Mouse (Mus musculus): ENCODE data around the gene Prr3. TPM values are rescaled to one million over a fixed set of nuclear protein-coding genes. Genes with fewer than 3 reads are reported as not detected.
A peak's percentile ranks its signal among the peaks of the same experiment; 100 is the strongest.
"Not testable (repeated sequence)": the region's sequence is repeated elsewhere in the genome, so short reads cannot be mapped to it uniquely, and the experiment has no call there.

The Prr3 gene
- polyA plus RNA-seq, 1 experiment from 2014 or later: 30.5 TPM

- no peak for DNase-seq (ENCODE audit: low spot score)
- H3K9me3 ChIP-seq: no peaks in the 10 kb centered on the region
Measured at GRCm38 (mm10) chr17:36018979-36019378, 38.9 kb upstream of the Prr3 start.

DNA sequence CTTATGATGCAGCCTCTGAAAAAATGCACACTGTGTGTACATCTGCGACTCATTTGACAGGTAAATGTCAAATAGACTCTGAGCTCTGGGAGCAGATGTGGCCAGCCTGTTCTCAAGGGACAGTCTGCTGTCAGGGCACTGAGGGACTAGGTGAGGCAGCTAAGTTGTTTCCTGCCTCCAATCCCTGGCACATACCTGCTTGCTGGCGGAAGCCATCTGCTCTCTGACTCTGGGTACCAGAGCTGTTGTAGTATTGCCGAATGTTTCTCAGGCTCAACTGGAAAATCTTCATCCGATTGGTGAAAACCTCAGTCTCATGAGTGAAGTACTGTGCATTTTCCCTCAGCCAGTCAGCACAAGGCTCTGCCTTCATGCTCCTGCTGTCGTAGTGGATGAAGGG lies 37.0 kb upstream of the Prr3 start:
- Histone ChIP-seq H3K27me3 (ENCODE audit: insufficient read depth, poor library complexity, severe bottlenecking) (no peaks in the 10 kb centered on the region), H3K4me1 (peaks cover 15% of the 10 kb centered on the region; the same call in 1 of the 2 replicates), H3K27ac (no peak overlapping the region), H3K9me3 (no peaks in the 10 kb centered on the region), H3K4me3 (no peak overlapping the region), H3K36me3 (peaks cover 20% of the 10 kb centered on the region)
- no peak for DNase-seq (ENCODE audit: low spot score)
- WGBS: 87% methylated on average over 5 of the region's 5 CpGs

More at GRCm38 (mm10) chr17:36018979-36019378, 38.9 kb upstream of the Prr3 start:
- no peaks in the 10 kb centered on the region for H3K27me3 ChIP-seq (ENCODE audit: insufficient read depth, poor library complexity, severe bottlenecking)
- H3K4me3 ChIP-seq: no peak overlapping the region
- peaks cover 20% of the 10 kb centered on the region for H3K4me1 ChIP-seq
- no peak overlapping the region for H3K27ac ChIP-seq
- peaks cover 20% of the 10 kb centered on the region for H3K36me3 ChIP-seq
- 51% methylated on average over 2 of the region's 2 CpGs for WGBS

DNA sequence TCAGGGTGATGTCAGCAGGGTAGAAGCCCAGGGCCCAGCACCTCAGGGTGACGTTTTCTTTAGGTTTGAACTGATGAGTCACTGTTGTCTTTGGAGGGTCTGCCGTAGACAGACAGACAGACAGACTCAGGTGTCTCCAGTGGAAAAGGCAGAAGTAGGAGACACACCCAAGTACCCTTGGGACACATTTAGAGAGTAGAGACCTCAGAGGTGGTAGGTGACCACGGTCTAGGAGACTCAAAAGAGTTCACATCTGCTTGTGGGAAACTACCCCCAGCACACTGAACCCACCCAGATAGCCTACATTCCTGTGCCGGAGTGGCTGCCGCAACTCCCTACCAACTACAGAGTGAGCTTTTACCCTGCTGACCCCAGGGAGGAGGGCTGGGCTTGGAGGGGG lies 34.9 kb upstream of the Prr3 start:
- Histone ChIP-seq H3K36me3 (peaks cover 20% of the 10 kb centered on the region), H3K27me3 (ENCODE audit: insufficient read depth, poor library complexity, severe bottlenecking) (no peaks in the 10 kb centered on the region), H3K9me3 (no peaks in the 10 kb centered on the region), H3K27ac (no peak overlapping the region), H3K4me3 (no peak overlapping the region), H3K4me1 (0 out of 2 replicates have a peak, but pooled peaks cover 3% of the 10 kb centered on the region)
- WGBS: 94% methylated on average over 5 of the region's 5 CpGs
- no peak for DNase-seq (ENCODE audit: low spot score)

GRCm38 (mm10) chr17:36004409-36004808 lies 24.4 kb upstream of the Prr3 start:
- DNase-seq (ENCODE audit: low spot score); H3K27ac ChIP-seq; H3K9me3 ChIP-seq; H3K27me3 ChIP-seq (ENCODE audit: insufficient read depth, poor library complexity, severe bottlenecking); H3K4me3 ChIP-seq; H3K4me1 ChIP-seq: not testable (repeated sequence)
- peaks cover 10% of the 10 kb centered on the region; the same call in 1 of the 2 replicates for H3K36me3 ChIP-seq
- 92% methylated on average over 7 of the region's 7 CpGs for WGBS

- no peaks in the 10 kb centered on the region for H3K27me3 ChIP-seq (ENCODE audit: insufficient read depth, poor library complexity, severe bottlenecking)
- no peaks in the 10 kb centered on the region for H3K9me3 ChIP-seq
- no peak overlapping the region for H3K4me3 ChIP-seq
- no peak overlapping the region for H3K27ac ChIP-seq
- H3K4me1 ChIP-seq: no peaks in the 10 kb centered on the region
- peaks cover 10% of the 10 kb centered on the region; the same call in 1 of the 2 replicates for H3K36me3 ChIP-seq
- DNase-seq (ENCODE audit: low spot score): no peak
- WGBS: 95% methylated on average over 7 of the region's 7 CpGs
Measured at GRCm38 (mm10) chr17:36003331-36003730, 23.3 kb upstream of the Prr3 start.

- Histone ChIP-seq H3K4me1 (peaks cover 8% of the 10 kb centered on the region; the same call in 1 of the 2 replicates), H3K36me3 (peaks cover 10% of the 10 kb centered on the region; the same call in 1 of the 2 replicates), H3K4me3 (no peak overlapping the region), H3K9me3 (no peaks in the 10 kb centered on the region), H3K27ac (no peak overlapping the region), H3K27me3 (ENCODE audit: insufficient read depth, poor library complexity, severe bottlenecking) (no peaks in the 10 kb centered on the region)
- DNase-seq (ENCODE audit: low spot score): peak; percentile 90
- 89% methylated on average over 6 of the region's 6 CpGs for WGBS
Measured at GRCm38 (mm10) chr17:36001966-36002365, 21.9 kb upstream of the Prr3 start.

- no peaks in the 10 kb centered on the region for H3K27me3 ChIP-seq (ENCODE audit: insufficient read depth, poor library complexity, severe bottlenecking)
- DNase-seq (ENCODE audit: low spot score): no peak
- no peaks in the 10 kb centered on the region for H3K9me3 ChIP-seq
- H3K4me3 ChIP-seq: no peak overlapping the region
- peaks cover 8% of the 10 kb centered on the region; the same call in 1 of the 2 replicates for H3K4me1 ChIP-seq
- H3K36me3 ChIP-seq: peaks cover 6% of the 10 kb centered on the region; the same call in 1 of the 2 replicates
- 92% methylated on average over 12 of the region's 12 CpGs for WGBS
- no peak overlapping the region for H3K27ac ChIP-seq
Measured at GRCm38 (mm10) chr17:36001121-36001897, 21.3 kb upstream of the Prr3 start.

GRCm38 (mm10) chr17:36000349-36000748 lies 20.3 kb upstream of the Prr3 start:
- 88% methylated on average over 4 of the region's 4 CpGs for WGBS
- H3K9me3 ChIP-seq: no peaks in the 10 kb centered on the region
- H3K27me3 ChIP-seq (ENCODE audit: insufficient read depth, poor library complexity, severe bottlenecking): no peaks in the 10 kb centered on the region
- no peak for DNase-seq (ENCODE audit: low spot score)
- H3K36me3 ChIP-seq: no peaks in the 10 kb centered on the region
- H3K27ac ChIP-seq: no peak overlapping the region
- peaks cover 11% of the 10 kb centered on the region for H3K4me1 ChIP-seq
- no peak overlapping the region for H3K4me3 ChIP-seq

DNA sequence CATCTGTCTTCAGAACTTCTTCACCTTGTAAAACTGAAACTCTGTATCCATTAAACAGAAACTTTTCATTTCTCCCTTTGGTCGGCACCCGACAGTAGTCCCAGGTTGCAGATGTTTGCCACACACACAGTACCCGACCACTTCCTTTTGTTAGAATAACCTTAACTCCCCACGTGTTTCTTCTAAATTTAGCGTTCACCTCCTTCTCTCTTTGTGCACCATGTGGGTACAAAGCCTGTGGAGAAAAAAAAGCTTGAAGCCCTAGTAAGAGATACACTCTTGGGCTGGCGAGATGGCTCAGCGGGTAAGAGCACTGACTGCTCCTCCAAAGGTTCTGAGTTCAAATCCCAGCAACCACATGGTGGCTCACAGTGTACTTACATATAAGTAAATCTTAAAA lies 19.3 kb upstream of the Prr3 start:
- Histone ChIP-seq H3K27me3 (ENCODE audit: insufficient read depth, poor library complexity, severe bottlenecking) (no peaks in the 10 kb centered on the region), H3K4me3 (no peak overlapping the region), H3K36me3 (no peaks in the 10 kb centered on the region), H3K4me1 (peaks cover 14% of the 10 kb centered on the region), H3K27ac (no peak overlapping the region), H3K9me3 (no peaks in the 10 kb centered on the region)
- WGBS: 85% methylated on average over 7 of the region's 7 CpGs
- DNase-seq (ENCODE audit: low spot score): no peak

DNA sequence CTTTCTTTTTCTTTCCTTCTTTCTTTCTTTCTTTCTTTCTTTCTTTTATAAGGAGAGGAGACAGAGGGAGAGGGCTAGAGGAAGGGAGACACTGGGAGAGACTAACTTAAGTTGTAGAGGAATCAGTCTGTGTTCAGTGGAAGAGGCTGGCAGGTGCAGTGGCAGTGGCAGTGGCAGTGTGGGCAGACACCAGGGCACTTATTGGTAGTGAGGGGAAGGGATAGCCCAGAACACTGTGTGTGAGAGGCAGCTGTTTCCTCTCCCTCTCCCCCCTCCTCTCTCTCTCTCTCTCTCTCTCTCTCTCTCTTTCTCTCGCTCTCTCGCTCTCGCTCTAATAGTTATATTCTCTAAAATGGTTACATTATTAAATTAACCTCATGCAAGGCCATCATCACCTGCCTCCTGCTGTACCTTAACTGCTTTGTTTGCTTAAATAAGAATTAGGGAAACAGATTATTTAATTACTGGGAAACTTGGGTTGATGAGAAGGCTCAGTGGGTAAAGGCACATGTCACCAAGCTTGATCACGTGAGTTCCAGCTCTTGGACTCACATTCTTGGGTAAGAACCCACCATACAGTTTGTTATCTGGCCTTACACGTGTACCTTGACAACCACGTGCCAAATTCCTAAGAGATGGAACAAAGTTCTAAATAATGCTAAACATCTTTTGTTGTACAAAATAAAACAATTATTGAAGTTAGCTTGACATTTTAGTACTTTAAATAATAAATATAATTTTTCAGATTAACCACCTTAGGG lies 18.7 kb upstream of the Prr3 start:
- H3K4me3 ChIP-seq: no peak overlapping the region
- no peak for DNase-seq (ENCODE audit: low spot score)
- no peaks in the 10 kb centered on the region for H3K36me3 ChIP-seq
- H3K4me1 ChIP-seq: peaks cover 14% of the 10 kb centered on the region
- H3K9me3 ChIP-seq: no peaks in the 10 kb centered on the region
- 84% methylated on average over 6 of the region's 6 CpGs for WGBS
- H3K27ac ChIP-seq: no peak overlapping the region
- H3K27me3 ChIP-seq (ENCODE audit: insufficient read depth, poor library complexity, severe bottlenecking): no peaks in the 10 kb centered on the region

- no peak overlapping the region for H3K4me3 ChIP-seq
- WGBS: 59% methylated on average over 12 of the region's 12 CpGs
Measured at GRCm38 (mm10) chr17:35997713-35998510, 17.9 kb upstream of the Prr3 start.

DNA sequence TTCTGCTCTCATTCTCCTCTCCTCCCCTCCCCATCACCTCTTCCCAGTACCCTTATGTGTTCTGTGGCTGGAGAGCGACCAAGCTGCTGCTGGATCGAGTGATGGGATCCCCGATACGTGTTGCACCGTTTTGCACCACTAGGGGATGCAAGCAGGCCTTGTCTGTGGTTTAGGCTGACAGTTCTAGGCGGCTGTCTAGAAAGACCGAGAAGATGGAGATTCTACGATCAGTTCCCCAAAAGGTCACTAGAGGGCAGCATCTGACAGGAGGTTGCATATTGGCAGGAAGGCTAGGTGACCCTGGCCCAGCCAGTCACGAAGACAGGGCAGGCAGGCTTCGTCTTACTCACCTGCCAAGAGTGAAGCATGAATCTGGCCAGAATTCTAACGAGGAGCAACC lies 16.9 kb upstream of the Prr3 start:
- H3K27ac ChIP-seq: no peak overlapping the region
- no peaks in the 10 kb centered on the region for H3K27me3 ChIP-seq (ENCODE audit: insufficient read depth, poor library complexity, severe bottlenecking)
- no peak overlapping the region for H3K4me3 ChIP-seq
- no peaks in the 10 kb centered on the region for H3K36me3 ChIP-seq
- DNase-seq (ENCODE audit: low spot score): peak; percentile 96
- H3K4me1 ChIP-seq: peaks cover 15% of the 10 kb centered on the region
- H3K9me3 ChIP-seq: no peaks in the 10 kb centered on the region
- 5% methylated on average over 11 of the region's 11 CpGs for WGBS

More at GRCm38 (mm10) chr17:35997713-35998510, 17.9 kb upstream of the Prr3 start:
- H3K27me3 ChIP-seq (ENCODE audit: insufficient read depth, poor library complexity, severe bottlenecking): no peaks in the 10 kb centered on the region
- H3K9me3 ChIP-seq: no peaks in the 10 kb centered on the region
- peaks cover 14% of the 10 kb centered on the region for H3K4me1 ChIP-seq
- no peaks in the 10 kb centered on the region for H3K36me3 ChIP-seq
- DNase-seq (ENCODE audit: low spot score): no peak
- no peak overlapping the region for H3K27ac ChIP-seq

Data from heart, embryonic 10.5 days (tissue).